Mouse (Mus musculus): ENCODE measurements around the gene B830017H08Rik. TPM values are rescaled to one million over a fixed set of nuclear protein-coding genes. Genes with fewer than 3 reads are reported as not detected.

The B830017H08Rik gene
- polyA plus RNA-seq, 1 experiment = 0.02 TPM

GRCm38 (mm10) chr16:17815411-17816402, 17.2 kb upstream of the B830017H08Rik start:
- H3K27me3 ChIP-seq (ENCODE audit: control insufficient read depth, insufficient read depth, insufficient read length) = no peaks in the 10 kb centered on the region
- no peak for TF ChIP-seq POLR2AphosphoS2 (IDR thresholded peaks at IDR 0.05; ENCODE audit: insufficient read length, low read depth)
- TF ChIP-seq MAX (IDR thresholded peaks at IDR 0.05; ENCODE audit: low read depth) = no peak
- no peak for TF ChIP-seq TCF3 (IDR thresholded peaks at IDR 0.05; ENCODE audit: insufficient read length, low read depth)
- TF ChIP-seq TCF12 (IDR thresholded peaks at IDR 0.05; ENCODE audit: insufficient read depth, poor library complexity, severe bottlenecking) = no peak
- TF ChIP-seq USF1 (IDR thresholded peaks at IDR 0.05; ENCODE audit: low read depth) = no peak
- TF ChIP-seq E2F4 (IDR thresholded peaks at IDR 0.05; ENCODE audit: insufficient read depth) = no peak
- peak in 1 of 3 experiments; percentile 38 for TF ChIP-seq MYOG (IDR thresholded peaks at IDR 0.05; ENCODE audit: control insufficient read depth in 1 of 3, insufficient read depth in 1 of 3, insufficient read length in 2 of 3, low read depth in 2 of 3)
- 0 out of 2 replicates have a peak, but pooled peaks have one; percentile 52 for TF ChIP-seq CEBPB (IDR thresholded peaks at IDR 0.05; ENCODE audit: insufficient read depth, poor library complexity, severe bottlenecking)
- peak in 1 of 3 experiments; percentile 38 for TF ChIP-seq MYOD1 (IDR thresholded peaks at IDR 0.05; ENCODE audit: control insufficient read depth in 1 of 3, insufficient read length in 2 of 3, low read depth in 2 of 3)
- TF ChIP-seq SRF (IDR thresholded peaks at IDR 0.05; ENCODE audit: control insufficient read depth, insufficient read length, low read depth) = no peak
- no peak for TF ChIP-seq POLR2A (IDR thresholded peaks at IDR 0.05; ENCODE audit: insufficient read length, low read depth)
- no peak for TF ChIP-seq REST (IDR thresholded peaks at IDR 0.05; ENCODE audit: insufficient read depth, insufficient read length)
- H3K4me2 ChIP-seq (ENCODE audit: low read depth) = peak overlapping the region; percentile 54
- peak overlapping the region; percentile 0 for H3ac ChIP-seq (ENCODE audit: control insufficient read depth, insufficient read length)
- no peaks in the 10 kb centered on the region for H3K36me3 ChIP-seq (ENCODE audit: control insufficient read depth, insufficient read depth)
- H3K79me2 ChIP-seq (ENCODE audit: control insufficient read depth, insufficient read depth) = no peaks in the 10 kb centered on the region
- no peak overlapping the region for H3K4me3 ChIP-seq

GRCm38 (mm10) chr16:17816528-17816927, 16.4 kb upstream of the B830017H08Rik start:
- no peak overlapping the region for H3K4me2 ChIP-seq (ENCODE audit: low read depth)
- TF ChIP-seq REST (IDR thresholded peaks at IDR 0.05; ENCODE audit: insufficient read depth, insufficient read length) = no peak
- TF ChIP-seq TCF12 (IDR thresholded peaks at IDR 0.05; ENCODE audit: insufficient read depth, poor library complexity, severe bottlenecking) = no peak
- TF ChIP-seq MYOG (IDR thresholded peaks at IDR 0.05; ENCODE audit: control insufficient read depth in 1 of 3, insufficient read depth in 1 of 3, insufficient read length in 2 of 3, low read depth in 2 of 3) = no peak
- TF ChIP-seq MAX (IDR thresholded peaks at IDR 0.05; ENCODE audit: low read depth) = no peak
- TF ChIP-seq USF1 (IDR thresholded peaks at IDR 0.05; ENCODE audit: low read depth) = no peak
- no peak for TF ChIP-seq SRF (IDR thresholded peaks at IDR 0.05; ENCODE audit: control insufficient read depth, insufficient read length, low read depth)
- no peak for TF ChIP-seq MYOD1 (IDR thresholded peaks at IDR 0.05; ENCODE audit: control insufficient read depth in 1 of 3, insufficient read length in 2 of 3, low read depth in 2 of 3)
- TF ChIP-seq TCF3 (IDR thresholded peaks at IDR 0.05; ENCODE audit: insufficient read length, low read depth) = no peak
- no peak for TF ChIP-seq POLR2A (IDR thresholded peaks at IDR 0.05; ENCODE audit: insufficient read length, low read depth)
- TF ChIP-seq CEBPB (IDR thresholded peaks at IDR 0.05; ENCODE audit: insufficient read depth, poor library complexity, severe bottlenecking) = no peak
- no peak for TF ChIP-seq POLR2AphosphoS2 (IDR thresholded peaks at IDR 0.05; ENCODE audit: insufficient read length, low read depth)
- TF ChIP-seq E2F4 (IDR thresholded peaks at IDR 0.05; ENCODE audit: insufficient read depth) = no peak
- H3ac ChIP-seq (ENCODE audit: control insufficient read depth, insufficient read length) = no peak overlapping the region
- no peaks in the 10 kb centered on the region for H3K27me3 ChIP-seq (ENCODE audit: control insufficient read depth, insufficient read depth, insufficient read length)
- no peaks in the 10 kb centered on the region for H3K79me2 ChIP-seq (ENCODE audit: control insufficient read depth, insufficient read depth)
- H3K36me3 ChIP-seq (ENCODE audit: control insufficient read depth, insufficient read depth) = no peaks in the 10 kb centered on the region
- no peak overlapping the region for H3K4me3 ChIP-seq

- Histone ChIP-seq H3ac (ENCODE audit: control insufficient read depth, insufficient read length) (no peak overlapping the region), H3K27me3 (ENCODE audit: control insufficient read depth, insufficient read depth, insufficient read length) (peaks cover 31% of the 10 kb centered on the region), H3K79me2 (ENCODE audit: control insufficient read depth, insufficient read depth) (no peaks in the 10 kb centered on the region), H3K36me3 (ENCODE audit: control insufficient read depth, insufficient read depth) (no peaks in the 10 kb centered on the region), H3K4me3 (no peak overlapping the region), H3K4me2 (ENCODE audit: low read depth) (no peak overlapping the region)
- TF ChIP-seq TCF12 (IDR thresholded peaks at IDR 0.05; ENCODE audit: insufficient read depth, poor library complexity, severe bottlenecking) = no peak
These were observed 6.4 kb upstream of the B830017H08Rik start for GRCm38 (mm10) chr16:17826500-17826899.

- Histone ChIP-seq H3K27me3 (ENCODE audit: control insufficient read depth, insufficient read depth, insufficient read length) (peaks cover 44% of the 10 kb centered on the region), H3K4me2 (ENCODE audit: low read depth) (no peak overlapping the region), H3ac (ENCODE audit: control insufficient read depth, insufficient read length) (no peak overlapping the region), H3K79me2 (ENCODE audit: control insufficient read depth, insufficient read depth) (no peaks in the 10 kb centered on the region), H3K4me3 (no peak overlapping the region), H3K36me3 (ENCODE audit: control insufficient read depth, insufficient read depth) (no peaks in the 10 kb centered on the region)
- TF ChIP-seq MAX (IDR thresholded peaks at IDR 0.05; ENCODE audit: low read depth) (no peak), TCF3 (IDR thresholded peaks at IDR 0.05; ENCODE audit: insufficient read length, low read depth) (no peak), REST (IDR thresholded peaks at IDR 0.05; ENCODE audit: insufficient read depth, insufficient read length) (no peak), E2F4 (IDR thresholded peaks at IDR 0.05; ENCODE audit: insufficient read depth) (no peak), MYOG (IDR thresholded peaks at IDR 0.05; ENCODE audit: control insufficient read depth in 1 of 3, insufficient read depth in 1 of 3, insufficient read length in 2 of 3, low read depth in 2 of 3) (no peak), MYOD1 (IDR thresholded peaks at IDR 0.05; ENCODE audit: control insufficient read depth in 1 of 3, insufficient read length in 2 of 3, low read depth in 2 of 3) (no peak), USF1 (IDR thresholded peaks at IDR 0.05; ENCODE audit: low read depth) (no peak), SRF (IDR thresholded peaks at IDR 0.05; ENCODE audit: control insufficient read depth, insufficient read length, low read depth) (no peak), TCF12 (IDR thresholded peaks at IDR 0.05; ENCODE audit: insufficient read depth, poor library complexity, severe bottlenecking) (no peak)
These were observed 4.7 kb upstream of the B830017H08Rik start for GRCm38 (mm10) chr16:17828229-17828628.
